Comparison of ENCODE assay signal across 29 mouse cellular contexts in the genomic region with DNA sequence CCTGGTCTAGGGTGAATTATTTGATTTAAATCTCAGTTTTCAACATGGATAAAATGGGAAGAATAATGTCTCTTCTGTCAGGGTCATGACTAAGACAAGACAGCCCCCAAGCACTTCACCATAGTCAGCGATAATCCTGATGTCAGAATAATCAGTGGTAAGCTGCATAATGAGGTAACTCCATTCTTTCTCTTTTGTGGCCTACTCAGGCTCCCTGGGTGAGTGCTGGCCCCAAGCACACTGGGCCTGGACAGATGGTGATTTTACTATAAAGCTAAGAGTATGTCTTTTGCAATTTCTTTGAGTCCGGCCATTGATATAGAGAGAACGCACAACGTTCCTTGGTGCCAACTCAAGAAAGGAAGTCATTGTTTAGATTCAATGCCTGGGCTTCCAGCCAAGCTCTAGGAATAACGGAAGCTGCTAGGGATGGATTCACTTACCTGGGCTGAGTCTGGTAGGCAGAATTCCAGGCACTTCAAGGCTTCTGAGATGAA. TPM values are rescaled to one million over a fixed set of nuclear protein-coding genes. Genes with fewer than 3 reads are reported as not detected.
DNase-seq lines count a peak whose midpoint lies in the region; ATAC-seq and TF ChIP-seq lines count a peak whose summit lies in the region.
"Had no signal": no experiment of that assay in that cellular context is flagged by ENCODE, and none has a peak within 500 bp of the region (broad histone marks: within the 10 kb centered on the region; RNA-seq: fewer than 3 reads in every experiment).

No protein-coding gene starts in this region.

- H3K4me1 ChIP-seq in forebrain, embryonic 13.5 days = peaks cover 14% of the 10 kb centered on the region
- H3K4me1 ChIP-seq in forebrain, embryonic 16.5 days (replicated peaks; ENCODE audit: control insufficient read depth, insufficient read depth, low read length) = 0 out of 2 replicates have a peak, but pooled peaks cover 2% of the 10 kb centered on the region
- H3K4me1 ChIP-seq in lung, embryonic 14.5 days (ENCODE audit: insufficient read depth) = no peaks in the 10 kb centered on the region
- H3K4me1 ChIP-seq: heart, embryonic 13.5 days; limb, embryonic 12.5 days; liver, embryonic 15.5 days; lung, embryonic 15.5 days had no signal

- no peak overlapping the region for H3K4me2 ChIP-seq in forebrain, embryonic 13.5 days
- no peak overlapping the region for H3K4me2 ChIP-seq in forebrain, embryonic 16.5 days (ENCODE audit: low read length)
- H3K4me2 ChIP-seq in lung, embryonic 14.5 days = no peak overlapping the region
- H3K4me2 ChIP-seq: heart, embryonic 13.5 days; hindbrain, embryonic 14.5 days; limb, embryonic 12.5 days; liver, embryonic 15.5 days; lung, embryonic 15.5 days had no signal

- H3K27me3 ChIP-seq in forebrain, embryonic 13.5 days = no peaks in the 10 kb centered on the region
- no peaks in the 10 kb centered on the region for H3K27me3 ChIP-seq in forebrain, embryonic 16.5 days (replicated peaks; ENCODE audit: control insufficient read depth, insufficient read depth, low read length)
- H3K27me3 ChIP-seq in lung, embryonic 14.5 days (ENCODE audit: insufficient read depth, low read length) = no peaks in the 10 kb centered on the region
- H3K27me3 ChIP-seq: limb, embryonic 12.5 days; liver, embryonic 15.5 days; lung, embryonic 15.5 days had no signal

- no peak overlapping the region for H3K27ac ChIP-seq in forebrain, embryonic 13.5 days
- H3K27ac ChIP-seq in forebrain, embryonic 16.5 days (ENCODE audit: low read length) = no peak overlapping the region
- H3K27ac ChIP-seq in lung, embryonic 14.5 days (ENCODE audit: low read depth) = no peak overlapping the region
- H3K27ac ChIP-seq: gastrocnemius, adult 2 months; heart, adult 2 months; heart, embryonic 13.5 days; hindbrain, embryonic 14.5 days; left cerebral cortex, adult 2 months; limb, embryonic 12.5 days; liver, embryonic 15.5 days; lung, embryonic 15.5 days; macrophage had no signal

- H3K9me3 ChIP-seq in forebrain, embryonic 13.5 days (replicated peaks) = no peaks in the 10 kb centered on the region
- H3K9me3 ChIP-seq in forebrain, embryonic 16.5 days (ENCODE audit: control insufficient read depth, low read length) = no peaks in the 10 kb centered on the region
- H3K9me3 ChIP-seq in lung, embryonic 14.5 days (ENCODE audit: low read depth, low read length) = no peaks in the 10 kb centered on the region
- H3K9me3 ChIP-seq: heart, embryonic 13.5 days; limb, embryonic 12.5 days; liver, embryonic 15.5 days; lung, embryonic 15.5 days had no signal

- ATAC-seq in forebrain, embryonic 13.5 days = peak; percentile 50; the same call in 1 of the 2 replicates
- ATAC-seq in forebrain, embryonic 16.5 days = no peak
- no peak for ATAC-seq in lung, embryonic 14.5 days (ENCODE audit: insufficient read depth)
- ATAC-seq: intestine, postnatal 0 days; Patski had no signal

- no peaks in the 10 kb centered on the region for H3K36me3 ChIP-seq in forebrain, embryonic 13.5 days (ENCODE audit: poor library complexity, severe bottlenecking)
- H3K36me3 ChIP-seq in forebrain, embryonic 16.5 days (ENCODE audit: control insufficient read depth, insufficient read depth) = no peaks in the 10 kb centered on the region
- H3K36me3 ChIP-seq in lung, embryonic 14.5 days (ENCODE audit: insufficient read depth) = no peaks in the 10 kb centered on the region
- H3K36me3 ChIP-seq: heart, embryonic 13.5 days; limb, embryonic 12.5 days; liver, embryonic 15.5 days; lung, embryonic 15.5 days had no signal

- TF ChIP-seq CTCF in lung, embryonic 14.5 days (IDR thresholded peaks at IDR 0.05; ENCODE audit: low read depth) = no peak

- H3K9ac ChIP-seq in forebrain, embryonic 13.5 days = no peak overlapping the region
- no peak overlapping the region for H3K9ac ChIP-seq in forebrain, embryonic 16.5 days (replicated peaks; ENCODE audit: low read depth, low read length)
- H3K9ac ChIP-seq in lung, embryonic 14.5 days = no peak overlapping the region
- H3K9ac ChIP-seq: heart, embryonic 13.5 days; hindbrain, embryonic 14.5 days; limb, embryonic 12.5 days; liver, embryonic 15.5 days; lung, embryonic 15.5 days had no signal

- DNase-seq in lung, embryonic 14.5 days = peak; percentile 61
- no peak for DNase-seq in lung, postnatal 4 days
- peak; percentile 37 for DNase-seq in retina, postnatal 1 day
- no peak for DNase-seq in retina, embryonic 14.5 days (ENCODE audit: low spot score)
- DNase-seq in spleen, postnatal 10 days (ENCODE audit: low spot score in 2 of 2) = no peak
- DNase-seq: adrenal gland, postnatal 14 days; cerebellum, adult 18-20 months; cerebellum, postnatal 10 days; gastrocnemius, adult 2 months; gastrocnemius, postnatal 36 days; heart, adult 2 months; heart, postnatal 10 days; kidney, adult 9 months; kidney, postnatal 14 days; right cerebral cortex, postnatal 4 days; thymus, adult 2 months; thymus, postnatal 36 days had no signal

- 18% methylated on average over 5 of the region's 5 CpGs for WGBS in forebrain, embryonic 13.5 days
- WGBS in forebrain, embryonic 16.5 days = 12% methylated on average over 5 of the region's 5 CpGs
- WGBS in lung, embryonic 14.5 days = 37% methylated on average over 5 of the region's 5 CpGs

- no peak overlapping the region for H3K4me3 ChIP-seq in forebrain, embryonic 13.5 days
- no peak overlapping the region for H3K4me3 ChIP-seq in forebrain, embryonic 16.5 days (replicated peaks; ENCODE audit: low read length)
- H3K4me3 ChIP-seq in lung, embryonic 14.5 days (ENCODE audit: low read depth, low read length) = no peak overlapping the region
- H3K4me3 ChIP-seq: gastrocnemius, adult 2 months; heart, adult 2 months; heart, embryonic 13.5 days; left cerebral cortex, adult 2 months; limb, embryonic 12.5 days; liver, embryonic 15.5 days; lung, embryonic 15.5 days had no signal

RNA-seq across cellular contexts. Expression of a gene that starts 49.5 kb away (rescaled TPM):
- 0.93 and 1.9 TPM in 2 replicates for polyA plus RNA-seq in forebrain, embryonic 13.5 days (2015; fragmentation: Nextera tagmentation; extraction: Ambion mirVana)
- polyA plus RNA-seq in forebrain, embryonic 16.5 days (2015; fragmentation: Nextera tagmentation; extraction: Ambion mirVana) = 0.98 and 1.8 TPM in 2 replicates
- polyA plus RNA-seq in lung, embryonic 14.5 days (2014; fragmentation: Nextera tagmentation; extraction: Ambion mirVana) = 0.34 and 0.47 TPM in 2 replicates
- polyA plus RNA-seq: heart, embryonic 13.5 days; limb, embryonic 12.5 days; liver, adult 2 months; liver, embryonic 15.5 days; macrophage; Patski had no signal

Comparison
In these comparisons a context has a peak if more than half of its experiments do, and no peak if none do; other contexts are left out.
1. DNase-seq: peak in lung, embryonic 14.5 days (single experiment) and retina, postnatal 1 day (single experiment); none in lung, postnatal 4 days (0 of 2), retina, embryonic 14.5 days (single experiment) and spleen, postnatal 10 days (0 of 2).